Mouse (Mus musculus) naive thymus-derived CD4-positive, alpha-beta T cell, adult 2 months (primary cell): ENCODE measurements around the gene Cd59b.
A peak's percentile ranks its signal among the peaks of the same experiment; 100 is the strongest.
"Not testable (repeated sequence)": the region's sequence is repeated elsewhere in the genome, so short reads cannot be mapped to it uniquely, and the experiment has no call there.

Experiments
- DNase-seq: peaks from one replicate; pipeline ENCODE4 v3.0.0-alpha.2; 2011; ENCODE audit warnings: low read depth

Gene Cd59b

DNA sequence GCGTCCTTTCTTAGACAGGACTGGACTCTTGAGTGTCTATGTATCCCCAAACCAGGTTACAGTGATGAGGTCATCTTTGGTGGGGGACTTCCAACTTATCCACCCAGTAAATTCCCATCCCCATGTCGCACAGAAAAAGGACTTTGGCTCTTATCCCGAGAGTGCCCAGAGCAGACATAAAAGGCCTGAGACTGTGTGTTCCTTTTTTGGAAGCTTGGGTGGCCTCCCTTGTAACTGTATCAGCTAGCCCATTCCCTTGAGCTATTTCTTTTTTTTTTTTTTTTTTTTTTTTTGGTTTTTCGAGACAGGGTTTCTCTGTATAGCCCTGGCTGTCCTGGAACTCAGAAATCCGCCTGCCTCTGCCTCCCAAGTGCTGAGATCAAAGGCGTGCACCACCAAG is 4.1 kb upstream of the Cd59b start, which contains the start of gene Gm10912:
TSS of gene Gm10912 (plus strand) at position 301 of the 400 bp plus-strand sequence.
- DNase-seq: not testable (repeated sequence)

DNA sequence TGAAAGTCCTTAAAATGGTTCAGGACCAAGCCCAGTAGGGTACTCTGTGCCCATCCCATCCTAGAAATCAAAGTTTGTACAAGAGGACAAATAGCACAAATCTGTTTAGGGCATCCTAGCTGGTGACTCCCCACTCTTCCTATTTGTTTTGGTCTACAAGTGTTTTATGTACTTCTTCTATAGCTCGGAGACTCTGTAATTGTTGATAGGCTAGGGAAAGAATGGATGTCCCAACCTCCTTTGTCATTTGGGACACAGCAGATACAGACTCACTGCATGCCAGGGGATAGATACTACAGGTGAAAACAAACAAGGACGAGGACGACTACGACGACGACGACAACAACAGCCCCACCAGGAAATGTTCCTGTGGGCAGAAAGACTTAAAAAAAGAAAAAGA is 1.2 kb upstream of the Cd59b start, which contains the start of gene Gm10799:
TSS of gene Gm10799 (minus strand) at position 101 of the 400 bp plus-strand sequence.
- not testable (repeated sequence) for DNase-seq

DNA sequence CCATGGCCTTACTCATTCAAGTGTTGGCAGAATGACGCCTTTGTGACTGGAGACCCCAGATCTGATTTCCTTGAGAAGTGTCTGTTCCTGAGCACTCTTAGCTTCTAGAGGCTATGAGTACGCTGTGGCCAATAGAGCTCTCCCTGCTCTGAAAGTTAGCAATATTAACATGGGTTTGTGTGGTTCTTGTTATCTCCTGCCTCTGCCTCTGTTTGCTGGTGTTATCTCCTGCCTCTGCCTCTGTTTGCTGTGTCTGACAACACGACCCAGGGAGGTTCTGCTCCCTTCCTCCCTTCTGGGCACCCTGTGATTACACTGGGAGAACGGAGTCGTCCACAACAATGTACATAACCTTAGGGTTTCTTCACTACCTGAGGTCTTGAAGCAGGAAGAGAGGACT is 8.6 kb downstream of the Cd59b start:
- DNase-seq: not testable (repeated sequence)

DNA sequence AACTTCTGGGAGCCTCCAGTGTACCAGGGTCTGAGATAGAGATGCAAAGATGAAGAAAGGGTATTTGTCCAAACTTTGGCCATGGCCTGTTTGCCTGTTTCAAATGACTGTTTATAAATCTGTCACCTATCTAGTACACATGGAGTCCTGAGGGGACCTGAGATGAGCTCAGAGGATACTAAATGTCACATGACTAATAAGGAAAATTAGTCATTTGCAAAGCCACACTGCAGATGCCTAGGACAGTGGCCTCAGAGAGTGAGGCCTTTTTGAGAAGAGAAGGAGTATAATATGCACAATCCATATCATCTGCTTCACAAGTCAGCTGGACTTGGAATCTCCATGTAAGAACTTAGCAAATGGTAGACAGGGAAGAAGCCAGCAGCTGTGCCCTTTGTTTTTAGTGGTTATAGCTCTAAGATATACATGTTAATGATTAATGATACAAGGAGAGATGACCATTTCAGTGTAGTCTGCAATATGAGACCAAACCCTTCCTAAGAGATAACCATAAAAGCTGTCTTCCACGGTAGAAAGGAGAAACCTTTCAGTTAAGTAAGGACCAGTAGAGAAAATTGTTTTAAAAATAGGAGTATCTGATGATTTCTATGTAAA is 11.9 kb downstream of the Cd59b start:
- not testable (repeated sequence) for DNase-seq

DNA sequence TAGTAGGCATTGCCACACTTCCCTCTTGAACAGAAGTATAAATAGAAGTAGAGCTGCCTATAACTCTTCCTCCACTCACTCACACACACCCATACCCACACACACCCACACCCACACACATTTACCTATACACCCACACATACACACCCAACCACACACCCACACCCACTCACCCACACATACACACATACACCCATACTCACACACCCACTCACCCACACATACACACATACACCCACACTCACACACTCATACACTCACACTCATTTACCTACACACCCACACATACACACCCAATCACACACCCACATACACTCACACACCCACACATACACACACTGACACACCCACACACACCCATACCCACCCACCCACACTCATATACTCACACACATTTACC is 12.8 kb downstream of the Cd59b start:
- DNase-seq: no peak

DNA sequence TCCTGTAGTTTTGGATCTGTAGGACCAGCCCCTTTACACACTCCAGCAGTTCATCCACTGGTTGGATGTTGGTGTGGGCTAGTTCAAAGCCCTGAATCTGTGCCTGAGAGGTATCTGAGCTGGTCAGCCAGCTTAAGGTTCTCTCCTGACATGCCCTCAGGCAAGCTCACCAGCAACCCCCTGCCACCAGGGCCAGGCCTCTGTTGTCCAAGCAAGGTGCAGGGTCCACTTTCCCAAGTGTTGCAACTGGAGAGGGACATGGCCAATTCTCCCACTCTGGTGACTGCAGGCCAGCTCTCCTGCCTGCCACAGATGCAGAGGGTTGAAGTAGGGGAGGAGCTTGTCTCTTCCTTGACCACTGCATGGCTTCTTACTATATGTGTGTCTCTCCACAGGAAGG is 14.4 kb downstream of the Cd59b start:
- not testable (repeated sequence) for DNase-seq

DNA sequence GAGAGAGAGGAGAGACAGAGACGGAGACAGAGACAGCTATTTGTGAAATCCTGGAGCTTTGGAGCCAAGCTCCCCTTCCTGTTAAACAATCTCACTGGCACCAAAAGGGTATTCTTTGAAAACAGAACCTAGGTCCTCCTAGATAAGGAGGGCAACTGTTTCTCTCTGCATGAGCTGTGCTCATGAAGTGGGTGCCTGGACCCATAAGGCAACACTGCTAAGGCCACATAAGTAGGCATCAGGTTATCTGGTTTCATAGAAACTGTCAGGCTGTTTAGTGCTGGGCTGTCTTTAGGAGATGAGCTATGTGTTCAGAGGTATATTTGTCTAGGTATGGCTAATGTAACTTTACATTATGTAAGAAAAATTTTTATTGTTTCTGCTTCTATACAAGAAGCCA is 17.9 kb downstream of the Cd59b start:
- not testable (repeated sequence) for DNase-seq

DNA sequence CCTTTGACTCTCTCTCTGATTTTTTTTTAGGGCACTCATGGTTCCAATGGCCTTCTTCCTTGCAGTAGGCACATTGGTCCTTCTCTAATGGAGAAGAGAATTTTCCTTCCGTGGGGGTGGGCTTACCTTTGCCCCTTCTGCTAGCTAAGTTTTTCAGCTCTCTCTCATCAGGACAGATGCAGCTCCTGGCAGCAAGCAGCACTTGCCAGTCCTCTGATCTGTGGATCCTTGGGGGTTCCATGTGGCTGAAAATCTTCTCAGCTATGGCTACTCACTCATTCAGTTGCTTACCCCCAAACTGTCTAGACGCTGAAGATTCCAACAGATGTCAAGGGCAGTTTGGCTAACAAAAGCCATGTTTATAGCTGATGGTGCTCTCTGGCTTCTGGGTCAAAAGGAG is 23.7 kb downstream of the Cd59b start:
- no peak for DNase-seq

DNA sequence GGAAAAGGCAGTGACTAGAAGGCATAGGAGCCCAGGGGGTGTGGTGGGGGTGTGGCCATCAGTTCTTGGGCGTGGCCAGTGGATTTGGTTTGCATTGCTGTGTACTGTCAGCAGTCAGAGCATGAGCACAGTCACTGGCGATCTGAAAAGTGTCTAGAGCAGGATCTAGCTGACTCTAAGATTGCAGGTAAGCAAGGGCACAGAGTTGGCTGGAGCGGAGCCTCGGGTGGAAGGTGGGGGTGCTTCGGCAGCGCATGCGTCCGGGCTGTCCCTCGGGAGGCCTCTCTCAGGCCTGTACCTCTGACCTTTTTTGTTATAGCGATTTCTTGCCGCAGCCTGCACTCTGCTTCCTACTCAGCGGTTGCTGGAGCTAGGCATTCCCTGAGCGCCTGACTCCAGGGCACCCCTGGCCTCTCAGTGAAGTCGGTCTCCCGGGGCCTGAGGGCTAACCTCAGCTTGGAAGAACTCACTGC is 26.1 kb downstream of the Cd59b start, which contains the start of gene Cd59a:
TSS of gene Cd59a (plus strand) at position 61 of the 473 bp plus-strand sequence.
- peak; percentile 18 for DNase-seq

DNA sequence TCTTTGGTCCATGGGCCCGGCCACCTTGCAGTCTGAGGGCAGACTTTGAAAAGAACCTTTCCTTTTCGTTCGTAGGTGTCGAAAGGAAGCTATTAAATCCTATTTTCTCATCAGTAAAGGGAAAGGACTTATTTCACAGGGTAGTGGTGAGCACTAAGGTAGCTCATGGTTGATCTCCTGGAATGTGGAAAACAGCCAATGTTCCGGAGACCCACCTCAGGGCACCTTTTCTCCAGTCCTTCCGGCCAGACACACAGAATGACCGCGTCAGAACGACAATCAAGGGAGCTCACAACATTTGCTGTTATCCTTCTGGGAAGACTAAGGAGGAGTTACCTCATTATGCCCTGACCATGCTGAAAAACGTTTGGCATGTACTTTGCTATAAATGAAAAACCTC is 26.6 kb downstream of the Cd59b start:
- DNase-seq: no peak

DNA sequence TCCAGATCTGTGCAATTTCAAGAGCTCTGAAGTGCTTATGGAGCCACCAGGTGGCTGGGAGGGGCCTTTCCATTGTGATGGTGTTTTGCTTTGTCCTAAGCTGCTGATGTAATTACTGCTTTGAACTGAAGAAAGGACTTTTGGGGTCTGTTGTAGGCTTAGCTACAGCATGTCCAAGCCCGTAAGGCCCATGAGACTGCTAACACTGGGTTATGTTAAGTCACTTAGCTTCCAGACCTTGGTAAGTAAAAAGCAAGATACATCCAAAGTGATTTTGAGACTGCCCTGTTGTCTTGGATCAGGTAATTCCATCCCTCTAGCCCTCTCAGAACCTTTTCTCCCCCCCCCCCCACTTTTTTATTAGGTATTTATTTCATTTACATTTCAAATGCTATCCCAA is 27.1 kb downstream of the Cd59b start:
- DNase-seq: not testable (repeated sequence)

DNA sequence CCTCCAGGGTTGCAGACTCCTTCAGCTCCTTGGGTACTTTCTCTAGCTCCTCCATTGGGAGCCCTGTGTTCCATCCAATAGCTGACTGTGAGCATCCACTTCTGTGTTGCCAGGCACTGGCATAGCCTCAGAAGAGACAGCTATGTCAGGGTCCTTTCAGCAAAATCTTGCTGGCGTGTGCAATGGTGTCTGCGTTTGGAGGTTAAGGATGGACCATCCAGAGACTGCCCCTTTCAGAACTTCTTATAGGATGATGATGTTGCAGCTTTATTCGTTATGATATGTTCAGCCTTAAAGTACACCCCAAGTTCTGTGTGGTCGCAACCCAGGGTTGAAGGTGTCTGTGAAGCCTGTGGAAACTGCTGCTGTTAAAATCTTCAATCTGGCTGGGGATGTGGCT is 27.7 kb downstream of the Cd59b start:
- DNase-seq: not testable (repeated sequence)

DNA sequence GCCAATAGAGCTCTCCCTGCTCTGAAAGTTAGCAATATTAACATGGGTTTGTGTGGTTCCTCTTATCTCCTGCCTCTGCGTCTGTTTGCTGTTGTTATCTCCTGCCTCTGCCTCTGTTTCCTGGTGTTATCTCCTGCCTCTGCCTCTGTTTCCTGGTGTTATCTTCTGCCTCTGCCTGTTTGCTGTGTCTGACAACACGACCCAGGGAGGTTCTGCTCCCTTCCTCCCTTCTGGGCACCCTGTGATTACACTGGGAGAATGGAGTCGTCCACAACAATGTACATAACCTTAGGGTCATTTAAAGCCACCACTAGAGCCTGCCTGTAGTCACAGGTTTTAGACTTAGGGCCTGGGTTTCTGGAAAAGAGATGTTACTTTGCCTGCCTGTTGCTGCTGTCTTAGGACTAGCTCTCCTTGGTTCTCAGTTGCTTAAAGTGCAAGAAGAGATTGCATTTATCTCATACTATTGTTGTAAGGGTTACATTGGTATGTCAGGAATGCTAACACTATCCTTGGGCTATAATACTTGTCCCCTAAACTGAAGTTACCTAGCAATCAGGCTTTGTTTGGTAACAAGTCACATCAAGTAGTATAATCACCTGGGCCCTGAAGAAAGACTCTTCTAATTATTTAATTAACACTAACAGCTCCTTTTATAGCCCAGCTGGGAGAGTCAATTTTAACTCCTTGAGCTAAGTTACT is 29.0 kb downstream of the Cd59b start:
- no peak for DNase-seq

DNA sequence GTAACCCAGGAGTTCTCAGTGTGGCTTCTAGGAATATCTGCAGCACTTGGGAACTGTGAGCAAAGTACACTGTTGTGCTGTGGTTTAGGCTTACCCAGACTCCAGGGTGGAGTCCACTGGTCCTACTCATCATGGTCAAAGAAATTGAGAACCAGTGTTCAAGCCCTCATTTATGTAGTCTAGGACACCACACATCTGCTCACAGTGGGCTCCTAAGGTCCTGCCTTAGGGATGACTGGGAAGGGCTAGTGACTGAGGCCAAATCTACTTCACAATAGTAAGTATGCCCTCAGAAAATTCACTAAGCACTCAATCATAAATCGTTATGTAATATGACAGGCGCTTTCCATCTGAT is 29.6 kb downstream of the Cd59b start:
- DNase-seq: no peak

DNA sequence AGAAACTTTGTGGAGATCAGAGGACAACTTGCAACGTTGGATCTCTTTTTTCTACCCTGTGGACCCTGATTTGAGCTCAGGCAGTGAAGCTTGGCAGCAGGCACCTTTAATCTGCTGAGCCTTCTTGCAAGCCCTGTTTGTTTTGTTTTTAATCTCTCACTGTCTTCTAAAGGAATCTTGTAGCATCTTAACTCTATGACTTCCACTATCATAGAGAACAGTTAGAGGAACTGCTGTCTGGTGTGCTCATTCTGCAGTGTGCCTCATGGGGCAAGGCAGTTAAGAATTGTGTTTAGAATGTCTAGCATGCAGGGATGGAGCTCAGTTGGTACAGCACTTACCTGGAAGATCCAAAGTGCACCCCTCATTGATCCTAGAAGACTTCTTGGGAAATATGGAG is 30.3 kb downstream of the Cd59b start:
- no peak for DNase-seq

DNA sequence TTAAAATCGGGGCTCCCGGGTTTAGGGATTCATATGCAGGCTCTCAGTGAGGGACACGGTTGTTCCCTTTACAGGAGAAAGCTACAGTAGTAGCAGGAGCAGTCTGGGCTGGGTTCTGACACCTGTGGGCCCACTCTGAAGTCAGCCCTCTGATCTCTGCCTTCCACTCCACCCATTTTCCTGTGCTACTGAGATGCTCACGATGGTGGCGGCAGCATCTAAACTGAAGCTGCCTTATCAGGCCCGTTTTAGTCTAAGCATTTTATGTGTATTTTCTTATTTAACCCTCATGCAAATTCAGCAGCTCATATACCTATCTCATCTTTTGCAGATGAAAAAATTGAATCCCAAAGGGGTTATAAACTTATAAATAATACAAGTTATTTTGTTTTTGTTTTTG is 35.2 kb downstream of the Cd59b start:
- no peak for DNase-seq

DNA sequence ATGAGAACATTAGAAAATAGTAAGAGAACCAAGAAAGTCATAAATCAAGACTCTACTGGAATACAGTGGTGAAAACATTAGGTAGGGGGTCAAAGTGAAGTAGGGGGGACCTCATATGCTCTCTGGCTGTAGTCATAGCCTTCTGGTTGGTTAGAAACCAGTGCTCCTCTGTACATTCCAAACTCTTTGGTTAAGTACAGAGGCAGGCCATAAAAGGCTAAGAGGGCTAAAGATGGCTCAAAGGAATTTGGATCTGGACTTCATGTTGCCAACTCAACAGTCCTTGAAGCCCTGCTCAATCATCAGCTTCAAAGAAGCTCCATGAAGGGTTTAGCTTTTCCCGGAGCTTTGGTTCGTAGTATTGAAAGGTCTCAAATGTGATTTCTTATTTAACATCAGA is 39.4 kb downstream of the Cd59b start:
- DNase-seq: not testable (repeated sequence)

DNA sequence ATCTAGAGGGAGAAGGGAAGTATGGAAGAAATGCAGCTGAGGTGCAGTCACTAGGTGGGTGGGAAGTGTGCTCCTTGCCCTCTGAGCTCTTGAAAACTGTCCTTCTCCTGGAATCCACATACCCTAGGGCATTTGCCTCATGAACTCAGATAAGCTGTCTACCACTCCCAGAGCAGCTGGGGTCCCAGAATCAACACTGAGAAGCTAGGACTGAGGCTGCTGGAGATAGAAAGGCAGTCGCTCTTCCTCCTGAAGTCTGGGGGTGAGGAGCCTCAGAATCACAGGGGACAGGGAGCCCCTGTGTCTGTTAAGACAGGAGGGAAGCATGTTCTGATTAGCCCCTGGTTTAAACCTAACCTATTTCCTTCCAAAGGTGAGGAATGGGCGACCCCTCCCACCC is 39.9 kb downstream of the Cd59b start:
- DNase-seq: no peak

DNA sequence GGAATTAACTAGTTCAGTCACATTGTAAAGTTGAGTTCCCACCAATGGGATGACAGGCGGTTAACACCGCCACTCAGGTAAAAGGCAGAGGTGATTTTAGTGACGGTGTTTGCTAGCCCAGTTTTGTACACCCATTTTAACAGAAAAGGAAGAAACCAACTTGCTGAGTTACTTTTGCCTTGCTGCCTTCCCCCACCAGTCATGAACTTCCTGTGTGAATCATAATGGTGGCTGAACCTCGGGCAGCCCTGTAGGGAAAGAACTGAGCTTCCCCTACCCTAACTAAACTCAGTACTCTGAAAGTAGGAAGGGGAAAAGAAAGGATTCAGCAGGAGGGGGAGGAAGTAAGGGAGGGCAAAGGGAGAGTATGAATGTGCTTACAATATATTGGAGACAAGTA is 40.4 kb downstream of the Cd59b start:
- DNase-seq: no peak

DNA sequence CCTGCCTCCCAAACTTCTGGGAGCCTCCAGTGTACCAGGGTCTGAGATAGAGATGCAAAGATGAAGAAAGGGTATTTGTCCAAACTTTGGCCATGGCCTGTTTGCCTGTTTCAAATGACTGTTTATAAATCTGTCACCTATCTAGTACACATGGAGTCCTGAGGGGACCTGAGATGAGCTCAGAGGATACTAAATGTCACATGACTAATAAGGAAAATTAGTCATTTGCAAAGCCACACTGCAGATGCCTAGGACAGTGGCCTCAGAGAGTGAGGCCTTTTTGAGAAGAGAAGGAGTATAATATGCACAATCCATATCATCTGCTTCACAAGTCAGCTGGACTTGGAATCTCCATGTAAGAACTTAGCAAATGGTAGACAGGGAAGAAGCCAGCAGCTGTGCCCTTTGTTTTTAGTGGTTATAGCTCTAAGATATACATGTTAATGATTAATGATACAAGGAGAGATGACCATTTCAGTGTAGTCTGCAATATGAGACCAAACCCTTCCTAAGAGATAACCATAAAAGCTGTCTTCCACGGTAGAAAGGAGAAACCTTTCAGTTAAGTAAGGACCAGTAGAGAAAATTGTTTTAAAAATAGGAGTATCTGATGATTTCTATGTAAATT is 41.6 kb downstream of the Cd59b start:
- not testable (repeated sequence) for DNase-seq

DNA sequence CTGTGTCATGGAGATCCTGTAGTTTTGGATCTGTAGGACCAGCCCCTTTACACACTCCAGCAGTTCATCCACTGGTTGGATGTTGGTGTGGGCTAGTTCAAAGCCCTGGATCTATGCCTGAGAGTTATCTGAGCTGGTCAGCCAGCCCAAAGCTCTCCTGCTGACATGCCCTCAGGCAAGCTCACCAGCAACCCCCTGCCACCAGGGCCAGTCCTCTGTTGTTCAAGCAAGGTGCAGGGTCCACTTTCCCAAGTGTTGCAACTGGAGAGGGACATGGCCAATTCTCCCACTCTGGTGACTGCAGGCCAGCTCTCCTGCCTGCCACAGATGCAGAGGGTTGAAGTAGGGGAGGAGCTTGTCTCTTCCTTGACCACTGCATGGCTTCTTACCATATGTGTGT is 43.9 kb downstream of the Cd59b start:
- DNase-seq: not testable (repeated sequence)

DNA sequence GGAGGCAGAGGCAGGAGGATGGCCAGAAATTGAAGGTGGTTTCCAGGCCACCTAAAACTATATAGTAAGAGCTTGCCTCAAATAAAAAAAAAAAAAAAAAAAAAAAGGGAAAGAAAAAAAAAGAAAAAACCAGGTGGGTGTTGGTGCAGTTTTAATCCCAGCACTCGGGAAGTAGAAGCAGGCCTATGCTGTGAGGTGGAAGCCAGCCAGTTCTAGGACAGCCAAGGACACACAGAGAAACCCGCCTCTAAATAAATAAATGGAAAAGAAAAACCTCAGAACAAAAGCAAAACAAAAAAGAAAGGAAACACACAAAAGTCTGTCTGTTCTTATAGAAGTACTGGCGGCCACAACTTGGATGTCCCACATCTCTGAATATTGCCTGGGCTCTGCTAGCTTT is 45.2 kb downstream of the Cd59b start:
- DNase-seq: no peak

DNA sequence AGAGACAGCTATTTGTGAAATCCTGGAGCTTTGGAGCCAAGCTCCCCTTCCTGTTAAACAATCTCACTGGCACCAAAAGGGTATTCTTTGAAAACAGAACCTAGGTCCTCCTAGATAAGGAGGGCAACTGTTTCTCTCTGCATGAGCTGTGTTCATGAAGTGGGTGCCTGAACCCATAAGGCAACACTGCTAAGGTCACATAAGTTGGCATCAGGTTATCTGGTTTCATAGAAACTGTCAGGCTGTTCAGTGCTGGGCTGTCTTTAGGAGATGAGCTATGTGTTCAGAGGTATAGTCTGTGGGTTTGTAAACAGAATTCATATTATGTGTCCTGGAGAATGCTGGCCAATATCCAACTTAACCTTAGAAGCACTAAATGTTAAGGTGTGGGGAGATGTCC is 47.5 kb downstream of the Cd59b start:
- DNase-seq: not testable (repeated sequence)
